In the genomic region with DNA sequence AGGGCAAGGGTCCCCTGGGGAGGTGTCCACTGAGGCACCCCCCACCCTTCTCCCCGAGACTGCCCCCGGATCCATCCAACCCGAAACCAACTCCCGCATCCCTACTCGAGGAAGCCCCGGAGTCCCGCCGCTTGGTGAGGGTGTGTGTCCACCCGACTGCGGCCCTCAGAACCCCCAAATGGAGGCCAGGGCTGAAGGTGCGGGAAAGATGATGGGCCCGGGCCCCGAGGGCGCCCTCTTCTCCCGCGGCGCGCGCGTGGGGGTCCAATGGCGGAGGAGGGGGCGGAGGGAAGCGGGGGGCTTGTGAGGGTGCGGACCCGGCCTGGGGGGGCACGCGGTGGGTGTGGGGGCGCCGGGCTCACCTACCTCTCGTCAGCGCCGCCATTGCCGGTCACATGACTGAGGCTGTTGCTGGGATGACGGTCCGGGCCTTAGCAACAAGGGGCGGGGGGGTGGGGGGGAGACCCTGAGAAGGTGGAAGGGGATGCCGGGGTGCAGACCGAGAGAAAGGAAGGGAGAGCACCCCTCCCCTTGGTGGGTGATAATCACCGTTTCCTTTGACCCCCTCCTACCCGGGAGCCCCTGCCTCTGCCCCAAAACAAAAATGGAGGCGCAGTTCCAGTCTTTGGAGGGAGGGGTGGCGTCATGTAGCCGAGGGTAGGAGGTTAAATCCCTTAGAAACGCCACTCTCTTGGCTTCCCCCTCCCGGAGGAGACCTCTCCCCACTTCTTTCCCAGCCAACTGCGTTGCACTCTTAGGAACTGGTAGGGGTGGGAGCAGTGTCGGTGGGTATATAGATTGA, we compare ENCODE assay signal across 7 mouse cellular contexts. TPM values are rescaled to one million over a fixed set of nuclear protein-coding genes. Genes with fewer than 3 reads are reported as not detected.
DNase-seq lines count a peak whose midpoint lies in the region; ATAC-seq and TF ChIP-seq lines count a peak whose summit lies in the region.

A gene (minus strand): TSS at position 401 of the 802 bp plus-strand sequence.

- H3K36me3 ChIP-seq in E14TG2a.4 (ENCODE audit: insufficient read depth, low read length): peaks cover 65% of the 10 kb centered on the region
- peaks cover 46% of the 10 kb centered on the region for H3K36me3 ChIP-seq in embryonic facial prominence, embryonic 14.5 days (ENCODE audit: control insufficient read depth, insufficient read depth, low read length)
- H3K36me3 ChIP-seq in heart, embryonic 15.5 days: peaks cover 26% of the 10 kb centered on the region; the same call in 1 of the 2 replicates
- peaks cover 15% of the 10 kb centered on the region; the same call in 1 of the 2 replicates for H3K36me3 ChIP-seq in lung, embryonic 15.5 days
- peaks cover 4% of the 10 kb centered on the region for H3K36me3 ChIP-seq in splenic B cell, adult 2 months (ENCODE audit: control insufficient read depth, insufficient read depth, low read length, poor library complexity, severe bottlenecking)

- peak within 1 kb of the TSS; percentile 96 for H3K27ac ChIP-seq in embryonic facial prominence, embryonic 14.5 days (replicated peaks; ENCODE audit: low read depth, low read length)
- peak within 1 kb of the TSS; percentile 94 for H3K27ac ChIP-seq in heart, embryonic 15.5 days
- peak within 1 kb of the TSS; percentile 94 for H3K27ac ChIP-seq in lung, embryonic 15.5 days

- peak within 1 kb of the TSS; percentile 94 for H3K4me3 ChIP-seq in E14TG2a.4 (replicated peaks; ENCODE audit: low read length)
- peak within 1 kb of the TSS; percentile 76 for H3K4me3 ChIP-seq in embryonic facial prominence, embryonic 14.5 days (ENCODE audit: low read depth, low read length)
- H3K4me3 ChIP-seq in heart, embryonic 15.5 days: peak within 1 kb of the TSS; percentile 96
- peak within 1 kb of the TSS; percentile 90 for H3K4me3 ChIP-seq in lung, embryonic 15.5 days

- peak; percentile 37 for DNase-seq in adipocyte (ENCODE audit: low spot score)
- DNase-seq in embryonic facial prominence, embryonic 14.5 days (ENCODE audit: low spot score): peak; percentile 68
- DNase-seq in kidney, postnatal 10 days: peak; percentile 78
- DNase-seq in splenic B cell, adult 2 months (ENCODE audit: low read depth, low spot score): peak; percentile 50

- H3K9me3 ChIP-seq in E14TG2a.4 (ENCODE audit: low read length): no peaks in the 10 kb centered on the region
- H3K9me3 ChIP-seq in embryonic facial prominence, embryonic 14.5 days (ENCODE audit: control insufficient read depth, low read length): no peaks in the 10 kb centered on the region
- H3K9me3 ChIP-seq in heart, embryonic 15.5 days (replicated peaks): no peaks in the 10 kb centered on the region
- H3K9me3 ChIP-seq in lung, embryonic 15.5 days: no peaks in the 10 kb centered on the region

- peaks cover 86% of the 10 kb centered on the region for H3K4me1 ChIP-seq in E14TG2a.4 (replicated peaks; ENCODE audit: low read depth, low read length)
- H3K4me1 ChIP-seq in embryonic facial prominence, embryonic 14.5 days (ENCODE audit: control insufficient read depth, insufficient read depth, low read length): peaks cover 27% of the 10 kb centered on the region
- H3K4me1 ChIP-seq in heart, embryonic 15.5 days (replicated peaks): peaks cover 33% of the 10 kb centered on the region
- peaks cover 33% of the 10 kb centered on the region for H3K4me1 ChIP-seq in lung, embryonic 15.5 days

- WGBS in embryonic facial prominence, embryonic 14.5 days: under 1% methylated on average over 24 of the region's 47 CpGs
- WGBS in heart, embryonic 15.5 days: under 1% methylated on average over 29 of the region's 47 CpGs
- WGBS in lung, embryonic 15.5 days: under 1% methylated on average over 39 of the region's 47 CpGs

- no peaks in the 10 kb centered on the region for H3K27me3 ChIP-seq in E14TG2a.4 (ENCODE audit: insufficient read depth, low read length)
- H3K27me3 ChIP-seq in embryonic facial prominence, embryonic 14.5 days (replicated peaks; ENCODE audit: control insufficient read depth, insufficient read depth, low read length): no peaks in the 10 kb centered on the region
- H3K27me3 ChIP-seq in heart, embryonic 15.5 days: no peaks in the 10 kb centered on the region
- H3K27me3 ChIP-seq in lung, embryonic 15.5 days: no peaks in the 10 kb centered on the region
- H3K27me3 ChIP-seq in splenic B cell, adult 2 months (ENCODE audit: control insufficient read depth, insufficient read depth, low read length, poor library complexity, severe bottlenecking): peaks cover 1% of the 10 kb centered on the region; the same call in 1 of the 2 replicates

- peak within 1 kb of the TSS; percentile 72 for H3K4me2 ChIP-seq in embryonic facial prominence, embryonic 14.5 days (ENCODE audit: low read depth, low read length)
- H3K4me2 ChIP-seq in heart, embryonic 15.5 days: peak within 1 kb of the TSS; percentile 98
- H3K4me2 ChIP-seq in lung, embryonic 15.5 days: peak within 1 kb of the TSS; percentile 93

- TF ChIP-seq CTCF in E14TG2a.4 (conservative IDR thresholded peaks at IDR 0.05; ENCODE audit: low read length): no peak

- peak within 1 kb of the TSS; percentile 97 for H3K9ac ChIP-seq in embryonic facial prominence, embryonic 14.5 days (ENCODE audit: low read depth, low read length)
- peak within 1 kb of the TSS; percentile 90 for H3K9ac ChIP-seq in heart, embryonic 15.5 days
- peak within 1 kb of the TSS; percentile 88 for H3K9ac ChIP-seq in lung, embryonic 15.5 days

- ATAC-seq in embryonic facial prominence, embryonic 14.5 days (ENCODE audit: low read depth): peak; percentile 59
- ATAC-seq in heart, embryonic 15.5 days (replicated peaks; ENCODE audit: insufficient number of reproducible peaks, insufficient read depth, low FRiP score, low read depth): peak; percentile 50
- ATAC-seq in lung, embryonic 15.5 days (ENCODE audit: borderline replicate concordance, extremely low read depth, low FRiP score, low TSS enrichment): peak; percentile 53

RNA-seq across cellular contexts. Expression of the gene that starts here (rescaled TPM):
- polyA plus RNA-seq in embryonic facial prominence, embryonic 14.5 days (2014; fragmentation: Nextera tagmentation; extraction: Ambion mirVana): 112 and 120 TPM in 2 replicates
- polyA plus RNA-seq in heart, embryonic 15.5 days (2015; fragmentation: Nextera tagmentation; extraction: Ambion mirVana): 63.5 and 86.0 TPM in 2 replicates
- 73.9 and 82.6 TPM in 2 replicates for polyA plus RNA-seq in lung, embryonic 15.5 days (2015; fragmentation: Nextera tagmentation; extraction: Ambion mirVana)

Comparison
In these comparisons a context has a peak if more than half of its experiments do, and no peak if none do; other contexts are left out.
1. Peak in every context shown above with its lines: DNase-seq, ATAC-seq, H3K4me3 ChIP-seq and H3K27ac ChIP-seq.